Mouse (Mus musculus) heart, embryonic 13.5 days (tissue): ENCODE results near the gene Mink1. TPM values are rescaled to one million over a fixed set of nuclear protein-coding genes. Genes with fewer than 3 reads are reported as not detected.

Experiments
- polyA plus RNA-seq: library from polyadenylated mRNA; unstranded; fragments of >200 nt; fragmentation: Nextera tagmentation; extraction: Ambion mirVana; gene quantifications from 2 replicates; pipeline ENCODE4 v1.2.1, GENCODE M21; 2015

Mink1 gene
- polyA plus RNA-seq, 1 experiment from 2014 or later: 9.8 TPM

Other genes starting within 250 kb of the Mink1 start
- gene Alox12e, start 240.3 kb upstream of the Mink1 start, polyA plus RNA-seq: not detected in 2 replicates
- gene Alox15, start 210.8 kb upstream of the Mink1 start, polyA plus RNA-seq: 0.05 TPM in 1 of 2 replicates, not detected in the other
- gene Pelp1, start 152.8 kb upstream of the Mink1 start, polyA plus RNA-seq: 23.3 and 23.6 TPM in 2 replicates
- gene Arrb2, start 130.2 kb upstream of the Mink1 start, polyA plus RNA-seq: 11.2 and 13.2 TPM in 2 replicates
- 25.5 and 26.2 TPM in 2 replicates for gene Med11, start 111.0 kb upstream of the Mink1 start, polyA plus RNA-seq
- gene Zmynd15, start 103.4 kb upstream of the Mink1 start, polyA plus RNA-seq: 1.4 and 1.5 TPM in 2 replicates
- gene Cxcl16, start 102.9 kb upstream of the Mink1 start, polyA plus RNA-seq: 6.8 and 6.9 TPM in 2 replicates
- gene Tm4sf5, start 57.6 kb upstream of the Mink1 start, polyA plus RNA-seq: 8.4 and 8.5 TPM in 2 replicates
- 0.31 TPM in 1 of 2 replicates, not detected in the other for gene Vmo1, start 48.3 kb upstream of the Mink1 start, polyA plus RNA-seq
- 0.12 and 0.99 TPM in 2 replicates for gene Gltpd2, start 43.7 kb upstream of the Mink1 start, polyA plus RNA-seq
- gene Psmb6, start 37.5 kb upstream of the Mink1 start, polyA plus RNA-seq: 636 and 691 TPM in 2 replicates
- not detected in 2 replicates for gene Gm40193, start 29.9 kb upstream of the Mink1 start, polyA plus RNA-seq
- gene Pld2, start 22.8 kb upstream of the Mink1 start, polyA plus RNA-seq: 9.3 and 11.2 TPM in 2 replicates
- gene 4930544D05Rik, start 53.0 kb downstream of the Mink1 start, polyA plus RNA-seq: not detected in 2 replicates
- not detected in 2 replicates for gene Chrne, start 56.3 kb downstream of the Mink1 start, polyA plus RNA-seq
- gene Gp1ba, start 76.2 kb downstream of the Mink1 start, polyA plus RNA-seq: 0.86 and 1.0 TPM in 2 replicates
- 66.3 and 73.8 TPM in 2 replicates for gene Rnf167, start 84.4 kb downstream of the Mink1 start, polyA plus RNA-seq
- gene Slc25a11, start 84.6 kb downstream of the Mink1 start, polyA plus RNA-seq: 234 and 262 TPM in 2 replicates
- 1,587 and 1,588 TPM in 2 replicates for gene Pfn1, start 91.8 kb downstream of the Mink1 start, polyA plus RNA-seq
- gene Eno3, start 94.3 kb downstream of the Mink1 start, polyA plus RNA-seq: 273 and 322 TPM in 2 replicates
- 175 and 206 TPM in 2 replicates for gene Spag7, start 106.5 kb downstream of the Mink1 start, polyA plus RNA-seq
- 10.1 and 12.0 TPM in 2 replicates for gene Camta2, start 125.2 kb downstream of the Mink1 start, polyA plus RNA-seq
- 1.8 and 2.0 TPM in 2 replicates for gene Inca1, start 137.3 kb downstream of the Mink1 start, polyA plus RNA-seq
- gene Kif1c, start 137.7 kb downstream of the Mink1 start, polyA plus RNA-seq: 4.0 and 4.3 TPM in 2 replicates
- 8.3 and 9.5 TPM in 2 replicates for gene Zfp3, start 201.3 kb downstream of the Mink1 start, polyA plus RNA-seq
- 0.13 TPM in 1 of 2 replicates, not detected in the other for gene Scimp, start 249.7 kb downstream of the Mink1 start, polyA plus RNA-seq